Mouse (Mus musculus) v-Abl transformed pro-B cells (cell line): Measurements from ENCODE around the gene Ranbp17.

Experiments used
- in situ Hi-C, 2 experiments: fragments of 400-800 bp; cut with MboI; formaldehyde crosslinking; loops; one replicate each; pipeline ENCODE4 v1.15.1; 2025; ENCODE audit not compliant: unreplicated experiment in 2 of 2

Gene Ranbp17

GRCm38 (mm10) chr11:33274816-33275215, 238.7 kb downstream of the Ranbp17 start:
- in situ Hi-C loops, result no loop called here

DNA sequence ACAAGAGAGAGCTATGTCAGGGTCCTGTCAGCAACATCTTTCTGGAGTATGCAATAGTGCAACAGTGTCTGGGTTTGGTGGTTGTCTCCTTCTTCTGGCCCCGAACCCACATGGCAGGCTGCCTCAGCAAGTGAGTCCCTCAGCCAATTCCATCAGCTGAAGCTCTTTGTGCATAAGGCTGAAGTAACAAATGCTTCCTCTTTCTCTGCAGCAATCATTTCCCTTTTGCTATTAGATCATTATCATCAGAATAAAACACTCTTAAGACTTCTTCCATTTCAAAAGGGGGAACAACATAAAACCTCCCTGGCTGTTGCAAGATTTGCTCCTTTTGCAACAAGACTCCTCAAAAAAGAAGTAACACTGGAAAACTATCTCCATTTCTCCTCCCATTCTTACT, 239.3 kb downstream of the Ranbp17 start:
- in situ Hi-C loops, result no loop called here

- in situ Hi-C loops, result no loop called here
These were observed 273.3 kb downstream of the Ranbp17 start for GRCm38 (mm10) chr11:33240295-33240694.

DNA sequence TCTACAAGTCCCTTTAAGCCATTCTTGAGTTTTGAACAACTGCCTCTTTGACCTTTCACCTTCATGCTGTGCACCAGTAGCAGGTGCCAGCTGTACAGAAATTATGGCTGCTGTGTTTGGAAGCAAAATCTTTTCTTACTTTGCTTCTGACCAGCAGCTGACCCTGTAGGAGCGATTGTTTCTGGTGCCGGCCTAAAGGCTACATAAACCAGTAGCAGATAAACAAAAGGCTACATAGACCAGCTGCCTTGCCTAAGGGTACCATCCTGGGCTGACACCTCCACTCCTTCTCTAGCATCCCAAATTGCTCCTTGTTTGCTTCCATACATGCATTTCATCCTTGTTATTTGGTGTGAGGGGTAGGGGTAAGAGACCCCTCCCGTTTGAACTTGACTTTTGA, 279.4 kb downstream of the Ranbp17 start:
- in situ Hi-C loops, result no loop called here

DNA sequence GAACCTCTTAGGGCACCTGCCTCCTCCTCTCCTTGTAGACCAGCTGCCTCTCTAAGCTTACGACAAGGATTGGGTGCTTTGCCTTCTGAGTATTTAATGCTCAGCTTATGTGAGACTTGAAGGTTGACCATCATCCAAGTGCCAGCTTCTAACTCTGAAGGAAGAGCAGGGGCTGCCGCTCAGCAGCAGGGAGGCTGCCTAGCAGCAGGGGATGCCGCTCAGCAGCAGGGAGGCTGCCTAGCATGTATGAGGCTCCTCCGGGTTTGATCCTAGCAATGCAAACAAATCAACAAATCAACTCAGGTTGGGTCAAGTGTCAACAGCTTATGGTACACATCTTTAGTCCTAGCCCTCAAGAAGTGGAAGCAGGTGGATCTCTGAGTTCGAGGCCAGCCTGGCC, 281.5 kb downstream of the Ranbp17 start:
- in situ Hi-C loops, result no loop called here

DNA sequence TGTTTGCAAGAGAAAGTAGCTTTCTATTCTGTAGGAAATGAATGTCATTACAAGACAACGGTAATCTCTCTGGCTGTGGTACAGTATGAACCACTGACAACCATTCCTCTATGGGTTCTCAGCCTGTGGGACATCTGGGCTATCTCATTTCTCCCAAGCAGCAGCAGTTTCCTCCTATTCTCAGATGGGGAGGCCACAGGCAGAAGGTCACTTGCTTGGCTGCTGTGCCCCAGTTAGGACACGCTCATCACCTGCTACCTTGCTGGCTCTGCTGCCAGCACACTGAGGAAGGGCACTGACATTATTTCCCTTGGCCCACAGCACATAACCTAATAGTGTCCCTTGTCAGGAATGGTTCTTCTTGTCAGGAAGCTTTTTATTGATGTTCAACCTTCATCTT, 285.4 kb downstream of the Ranbp17 start:
- in situ Hi-C loops, result no loop called here

DNA sequence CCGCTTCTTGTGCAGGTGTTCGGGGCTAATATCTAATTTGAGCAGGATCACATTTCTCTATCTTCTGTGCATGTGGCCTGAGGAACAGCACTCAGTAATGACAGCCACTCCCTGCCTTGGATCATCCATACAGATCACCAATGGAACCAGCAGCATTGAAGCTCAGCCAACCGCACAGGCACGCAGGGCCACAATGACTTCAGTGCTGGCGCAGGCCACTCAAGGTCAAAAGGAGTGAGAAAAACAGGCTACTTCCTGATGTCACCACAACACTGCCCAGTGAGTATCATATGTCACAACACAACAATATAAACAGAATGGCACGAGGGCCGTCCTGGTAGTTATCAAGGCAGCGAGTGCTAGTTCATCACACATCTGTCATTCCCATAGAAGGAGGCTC, 287.0 kb downstream of the Ranbp17 start:
- in situ Hi-C loops, result no loop called here

DNA sequence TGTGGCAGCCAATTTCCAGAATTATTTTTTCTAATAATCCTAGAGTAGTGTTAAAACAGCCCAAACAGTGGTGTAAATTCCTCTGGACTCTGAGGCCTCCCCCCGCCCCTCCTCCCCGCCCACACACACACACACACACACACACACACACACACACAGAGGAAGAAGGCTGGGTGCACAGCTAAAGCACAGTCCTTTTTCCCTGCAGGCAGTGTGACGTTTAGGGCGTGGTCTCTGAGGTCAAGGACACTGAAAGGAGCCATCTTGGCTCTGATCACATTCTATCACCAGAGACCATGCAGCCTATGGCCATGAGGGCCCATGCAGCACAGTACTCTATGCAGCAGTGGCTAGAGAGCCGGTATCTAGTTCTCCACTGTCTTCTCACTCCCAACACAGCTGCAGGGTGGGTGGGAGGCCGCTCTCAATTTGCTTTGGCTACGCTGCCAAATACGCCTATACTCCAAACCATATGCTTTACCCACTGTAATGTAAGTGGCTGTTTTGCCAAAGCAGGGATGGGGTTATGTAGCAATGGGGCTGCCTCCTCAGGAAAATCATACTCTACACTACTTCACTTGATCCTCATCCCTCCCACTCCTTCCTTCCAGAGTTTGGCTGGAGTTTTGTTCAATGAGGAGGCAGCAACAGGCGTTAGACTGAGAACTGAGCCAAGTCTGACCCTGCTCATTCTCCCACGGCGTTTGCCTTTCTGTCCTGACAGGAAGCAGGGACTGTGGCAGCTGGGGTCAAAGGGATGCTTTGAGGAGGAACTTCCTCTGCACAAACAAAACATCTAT, 291.8 kb downstream of the Ranbp17 start:
- in situ Hi-C loops, result no loop called here

GRCm38 (mm10) chr11:33220763-33221162, 292.8 kb downstream of the Ranbp17 start:
- in situ Hi-C loops, result no loop called here

DNA sequence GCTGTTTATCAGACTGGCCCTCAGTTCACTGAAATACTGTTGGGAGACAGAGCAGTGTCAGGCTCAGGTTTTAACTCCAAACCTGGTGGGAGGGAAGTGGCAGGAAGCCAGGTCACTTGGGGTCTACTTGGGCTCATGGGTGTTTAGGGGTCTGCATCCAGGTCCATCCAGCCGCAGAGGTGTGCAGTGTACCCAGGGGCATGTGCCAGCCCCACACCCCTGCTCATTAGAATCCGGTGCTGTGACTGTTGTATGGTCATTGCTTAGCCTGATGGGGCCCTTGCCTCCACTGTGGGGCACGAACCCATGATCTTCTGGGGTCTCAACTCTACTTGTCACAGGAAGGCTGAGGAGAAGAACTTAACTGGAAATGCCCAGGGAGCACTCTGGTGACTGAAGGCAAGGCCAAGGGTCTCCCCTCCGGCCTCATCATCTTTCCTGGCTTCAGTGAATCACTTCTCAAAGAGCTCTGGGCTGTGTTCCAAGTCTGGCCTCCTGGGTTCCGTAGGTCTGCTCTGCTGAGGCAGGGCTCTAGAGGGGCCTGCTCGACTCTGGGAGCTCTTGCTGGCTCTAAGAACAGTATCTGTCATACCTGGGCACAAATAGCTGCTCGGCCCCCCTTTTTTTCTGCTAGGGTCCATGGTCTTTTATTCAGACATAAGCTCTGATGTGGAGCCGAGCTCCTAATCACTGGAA, 296.0 kb downstream of the Ranbp17 start:
- in situ Hi-C loops, result no loop called here

DNA sequence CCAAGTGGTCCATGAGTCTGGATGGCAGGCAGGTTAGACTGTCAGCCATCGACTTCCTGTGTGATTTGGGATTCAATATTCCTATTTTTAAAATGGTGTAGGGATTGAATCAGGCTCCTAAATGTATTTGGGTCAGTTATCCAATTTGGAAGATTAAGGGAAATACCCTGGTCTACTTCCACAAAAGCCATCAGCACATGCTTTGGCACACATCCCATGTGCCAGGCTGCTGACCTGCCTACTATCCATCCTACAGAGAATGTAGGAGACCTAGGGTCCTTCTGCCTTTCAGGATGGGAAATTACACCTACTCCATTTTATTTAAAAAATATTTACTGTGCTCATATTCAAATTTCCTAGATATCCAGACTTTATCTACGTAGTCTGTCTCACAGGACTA, 306.1 kb downstream of the Ranbp17 start:
- in situ Hi-C loops, result no loop called here

DNA sequence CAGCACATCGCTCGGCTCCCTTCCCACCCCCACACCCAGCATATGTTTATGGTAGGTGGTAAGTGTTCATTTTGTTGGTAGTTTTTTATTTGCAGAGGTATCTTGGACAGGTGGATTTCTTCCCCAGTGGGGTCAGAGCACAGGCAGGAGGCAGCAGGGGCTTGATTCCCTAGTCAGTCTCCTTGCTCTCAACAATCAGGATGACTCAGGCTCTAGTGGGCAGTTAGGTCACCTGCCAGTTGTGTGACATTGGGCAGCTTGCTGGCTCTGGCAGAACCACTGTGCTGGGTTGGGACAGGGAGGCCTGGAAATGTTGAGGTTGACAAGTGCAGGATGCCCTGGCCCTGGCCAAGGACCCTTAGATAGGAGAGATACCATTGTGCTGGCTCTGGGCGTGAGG, 308.6 kb downstream of the Ranbp17 start:
- in situ Hi-C loops, result no loop called here

- in situ Hi-C loops, result no loop called here
These were observed 309.2 kb downstream of the Ranbp17 start for GRCm38 (mm10) chr11:33204329-33204705.

DNA sequence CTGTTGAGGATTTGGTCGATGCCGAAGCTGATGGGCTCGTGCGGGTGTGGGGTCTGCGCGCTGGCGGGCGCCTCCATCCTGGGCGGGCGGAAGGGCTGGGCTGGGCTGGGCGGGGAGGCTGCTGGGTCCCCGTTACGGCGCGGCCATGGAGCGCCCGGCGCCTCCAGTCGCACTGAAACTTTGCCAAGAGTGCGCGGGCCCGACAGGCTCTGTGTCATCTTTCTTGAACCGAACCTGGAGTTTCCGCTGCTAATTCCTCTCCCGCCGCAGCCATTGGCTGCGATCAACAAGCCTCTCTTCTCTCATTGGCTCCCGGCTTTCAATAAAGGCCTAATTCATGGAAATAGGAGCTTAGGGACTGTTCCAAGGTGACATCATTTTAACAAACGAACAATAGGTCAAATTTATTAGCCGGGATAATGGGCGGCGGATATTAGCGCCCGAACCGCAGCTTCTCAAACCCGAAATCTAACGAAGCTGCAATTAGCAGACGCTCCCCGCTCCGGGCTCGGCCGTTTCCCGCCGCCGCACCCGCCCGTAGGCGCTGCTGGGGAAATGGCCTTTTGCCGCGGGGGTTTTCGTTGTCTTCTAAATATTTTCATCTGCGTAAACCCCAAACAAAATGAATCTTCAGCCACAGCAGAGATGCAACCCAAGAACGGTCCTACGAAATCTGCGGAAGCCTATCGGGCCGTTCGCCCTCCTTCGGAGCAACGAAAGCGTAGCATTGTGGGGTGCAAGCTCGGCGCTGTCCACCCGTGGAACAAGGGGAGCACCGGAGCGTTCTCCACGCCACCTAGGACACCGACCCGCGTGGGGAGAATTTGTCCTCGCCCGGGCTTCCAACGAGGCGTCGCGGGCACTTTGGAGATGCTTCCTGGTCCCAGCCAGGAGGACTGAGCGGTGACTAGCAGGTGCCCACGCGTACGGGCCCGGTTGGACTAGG, 309.9 kb downstream of the Ranbp17 start, which contains the start of gene Tlx3:
Tlx3 (minus strand) TSS at position 207 of the 946 bp plus-strand sequence.
- in situ Hi-C loops, result no loop called here

DNA sequence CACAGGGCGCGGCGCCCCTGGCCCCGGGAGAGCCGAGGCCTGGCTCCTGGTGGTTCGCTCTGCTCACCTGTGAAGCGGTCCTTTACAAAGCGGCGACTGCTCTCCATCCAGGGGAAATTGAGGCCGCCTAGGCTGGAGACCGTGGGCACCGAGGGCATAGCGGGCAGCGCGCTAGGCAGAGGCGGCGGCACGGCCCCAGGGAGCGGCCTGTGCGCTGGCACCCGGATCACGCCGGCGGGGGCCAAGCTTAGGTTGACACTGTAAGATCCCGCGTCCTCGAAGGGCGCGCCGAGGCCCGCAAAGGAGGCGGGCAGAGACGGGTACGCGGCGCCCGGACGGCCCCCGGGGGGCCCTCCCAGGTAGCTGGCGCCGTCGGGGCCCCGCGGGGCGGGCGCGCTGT, 310.6 kb downstream of the Ranbp17 start:
- in situ Hi-C loops, result no loop called here

DNA sequence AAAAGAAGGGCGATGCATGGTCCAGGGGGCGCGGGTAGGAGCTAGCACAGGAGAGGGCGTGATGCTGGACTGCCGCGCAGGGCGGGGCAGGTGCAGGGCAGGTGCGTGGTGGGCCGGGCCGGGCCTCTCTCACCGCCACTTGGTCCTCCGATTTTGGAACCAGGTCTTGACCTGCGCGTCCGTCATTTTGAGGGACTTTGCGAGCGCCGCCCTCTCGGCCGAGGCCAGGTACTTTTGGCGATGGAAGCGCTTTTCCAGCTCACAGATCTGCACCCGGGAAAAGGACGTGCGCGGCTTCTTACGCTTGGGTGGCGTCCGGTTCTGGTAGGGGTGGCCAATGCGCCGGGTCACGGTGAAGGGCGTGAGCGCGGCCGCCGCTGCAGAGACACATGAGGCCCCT, 311.2 kb downstream of the Ranbp17 start:
- in situ Hi-C loops, result no loop called here

- in situ Hi-C loops, result no loop called here
These were observed 311.9 kb downstream of the Ranbp17 start for GRCm38 (mm10) chr11:33201626-33202010.

GRCm38 (mm10) chr11:33200764-33201625, 312.6 kb downstream of the Ranbp17 start:
- in situ Hi-C loops, result no loop called here

- in situ Hi-C loops, result loop anchor here in 1 of 2 experiments (25.0 kb wide), 1 partner anchor 512 kb away; no protein-coding TSS in a partner anchor
These were observed 313.4 kb downstream of the Ranbp17 start for GRCm38 (mm10) chr11:33199906-33200763.
